Mouse (Mus musculus) cerebellum, adult 8-10 months (tissue): ENCODE data around the gene Nr2c2.

Source experiments
- DNase-seq: peaks from one replicate; pipeline ENCODE4 v3.0.0; 2022

Nr2c2 gene

GRCm38 (mm10) chr6:92131456-92131855 lies 40.3 kb downstream of the Nr2c2 start:
- DNase-seq: no peak

GRCm38 (mm10) chr6:92132021-92132911 lies 41.1 kb downstream of the Nr2c2 start:
- no peak for DNase-seq

- DNase-seq: no peak
These were observed 42.4 kb downstream of the Nr2c2 start for GRCm38 (mm10) chr6:92133617-92134016.

- no peak for DNase-seq
These were observed 45.2 kb downstream of the Nr2c2 start for GRCm38 (mm10) chr6:92136356-92136755.

GRCm38 (mm10) chr6:92145881-92146280 lies 54.7 kb downstream of the Nr2c2 start:
- DNase-seq: no peak

GRCm38 (mm10) chr6:92153774-92154173 lies 62.6 kb downstream of the Nr2c2 start:
- DNase-seq: no peak

GRCm38 (mm10) chr6:92158801-92159200 lies 67.6 kb downstream of the Nr2c2 start:
- DNase-seq: peak; percentile 24

GRCm38 (mm10) chr6:92162724-92163123 lies 71.5 kb downstream of the Nr2c2 start:
- no peak for DNase-seq

GRCm38 (mm10) chr6:92176450-92176849 lies 85.3 kb downstream of the Nr2c2 start:
- no peak for DNase-seq

- DNase-seq: peak; percentile 70
These were observed 92.5 kb downstream of the Nr2c2 start, which contains the start of gene Mrps25 for GRCm38 (mm10) chr6:92183621-92184131. Mrps25 (minus strand) TSS chr6:92184033.

GRCm38 (mm10) chr6:92184178-92184577 lies 93.0 kb downstream of the Nr2c2 start:
- DNase-seq: no peak

- no peak for DNase-seq
These were observed 108.2 kb downstream of the Nr2c2 start for GRCm38 (mm10) chr6:92199414-92199813.

- no peak for DNase-seq
These were observed 123.0 kb downstream of the Nr2c2 start for GRCm38 (mm10) chr6:92214055-92214772.

- peak; percentile 89 for DNase-seq
These were observed 123.7 kb downstream of the Nr2c2 start, which contains the start of gene Rbsn for GRCm38 (mm10) chr6:92214773-92215449. Rbsn (minus strand) TSS chr6:92214925.

- peak; percentile 13 for DNase-seq
These were observed 128.3 kb downstream of the Nr2c2 start for GRCm38 (mm10) chr6:92219445-92219844.

GRCm38 (mm10) chr6:92221604-92222003 lies 130.4 kb downstream of the Nr2c2 start:
- DNase-seq: no peak

- DNase-seq: no peak
These were observed 130.8 kb downstream of the Nr2c2 start for GRCm38 (mm10) chr6:92222021-92222420.
